Comparison of ENCODE assay signal across 8 mouse cellular contexts in genomic region chr17:35166352-35167035, GRCm38 (mm10). TPM values are rescaled to one million over a fixed set of nuclear protein-coding genes. Genes with fewer than 3 reads are reported as not detected.
DNase-seq lines count a peak whose midpoint lies in the region; TF ChIP-seq lines count a peak whose summit lies in the region.

No protein-coding gene starts in this region.

- H3K36me3 ChIP-seq in kidney, adult 2 months (ENCODE audit: control insufficient read depth, insufficient read depth, low read length) = no peaks in the 10 kb centered on the region
- H3K36me3 ChIP-seq in liver, adult 2 months (ENCODE audit: control insufficient read depth, insufficient read depth, low read length) = peaks cover 6% of the 10 kb centered on the region

- H3K4me1 ChIP-seq in kidney, adult 2 months (ENCODE audit: control insufficient read depth, insufficient read depth, low read length) = peaks cover 19% of the 10 kb centered on the region
- H3K4me1 ChIP-seq in liver, adult 2 months (ENCODE audit: control insufficient read depth, insufficient read depth, low read length) = peaks cover 5% of the 10 kb centered on the region

- H3K79me2 ChIP-seq in liver, adult 2 months (ENCODE audit: control insufficient read depth, insufficient read depth, low read length) = peaks cover 22% of the 10 kb centered on the region

- no peak overlapping the region for H3K27ac ChIP-seq in kidney, adult 2 months (ENCODE audit: insufficient read depth, low read depth, low read length)
- no peak overlapping the region for H3K27ac ChIP-seq in liver, adult 2 months (replicated peaks; ENCODE audit: insufficient read depth, low read depth, low read length)

- DNase-seq in heart, adult 11 months = peak; percentile 96
- no peak for DNase-seq in heart, postnatal 25 days (ENCODE audit: low spot score)
- peak; percentile 77 for DNase-seq in cerebellum, adult 11-12 months
- DNase-seq in heart, adult 18-20 months = peak; percentile 66 to 73
- peak; percentile 87 for DNase-seq in kidney, adult 2 months
- DNase-seq in liver, adult 2 months (ENCODE audit: extremely low read depth, low read depth, low spot score) = peak; percentile 64
- peak; percentile 67 to 79 for DNase-seq in natural killer cell, adult 2 months (ENCODE audit: low spot score in 2 of 2)
- peak; percentile 63 to 64 for DNase-seq in thymus, postnatal 36 days

- TF ChIP-seq CTCF in kidney, adult 2 months (conservative IDR thresholded peaks at IDR 0.05; ENCODE audit: insufficient read depth, insufficient read length, low read depth, low read length) = peak; percentile 64
- TF ChIP-seq CTCF in liver, adult 2 months (IDR thresholded peaks at IDR 0.05; ENCODE audit: low read depth, low read length) = peak; percentile 50; the same call in 1 of the 2 replicates

- TF ChIP-seq POLR2A in kidney, adult 2 months (IDR thresholded peaks at IDR 0.05; ENCODE audit: low read depth, low read length) = no peak
- TF ChIP-seq POLR2A in liver, adult 2 months (IDR thresholded peaks at IDR 0.05; ENCODE audit: extremely low read depth, insufficient read depth, low read length) = no peak

- H3K4me3 ChIP-seq in kidney, adult 2 months (ENCODE audit: insufficient read depth, low read depth, low read length) = no peak overlapping the region
- H3K4me3 ChIP-seq in liver, adult 2 months (ENCODE audit: insufficient read depth, low read depth, low read length) = no peak overlapping the region

- no peaks in the 10 kb centered on the region for H3K27me3 ChIP-seq in kidney, adult 2 months (replicated peaks; ENCODE audit: control insufficient read depth, insufficient read depth, low read length)
- H3K27me3 ChIP-seq in liver, adult 2 months (ENCODE audit: control insufficient read depth, insufficient read depth, low read length) = no peaks in the 10 kb centered on the region

- WGBS in kidney, adult 2 months = 61% methylated on average over 8 of the region's 8 CpGs
- WGBS in liver, adult 2 months = 77% methylated on average over 8 of the region's 8 CpGs

- no peak overlapping the region for H3K9ac ChIP-seq in liver, adult 2 months (ENCODE audit: low read depth, low read length)

- intact Hi-C loops in heart, postnatal 25 days (cut with DNase I) = loop anchor here (10.0 kb wide), 1 partner anchor 962 kb away; the partner anchor contains the start of gene Tap2

RNA-seq across cellular contexts. Expression of gene Prrc2a, which starts 1.8 kb away (rescaled TPM):
- total RNA-seq in heart, postnatal 25 days (2021) = 100 to 1,000 TPM; 135 to 143 TPM
- total RNA-seq in heart, adult 18-20 months (2021) = 100 to 1,000 TPM; 125 to 144 TPM
- 237 and 272 TPM in 2 replicates for polyA plus RNA-seq in kidney, adult 2 months (2012; rRNA removed)
- 12.4 and 23.2 TPM in 2 replicates for total RNA-seq in liver, adult 2 months (2014; rRNA removed)
- polyA plus RNA-seq in liver, adult 2 months (2012; rRNA removed) = 103 and 144 TPM in 2 replicates

RNA-seq across cellular contexts. Expression of gene Aif1, which starts 9.4 kb away (rescaled TPM):
- 1 to 10 TPM; 2.3 to 3.5 TPM for total RNA-seq in heart, postnatal 25 days (2021)
- 1 to 10 TPM; 3.7 to 4.8 TPM for total RNA-seq in heart, adult 18-20 months (2021)
- polyA plus RNA-seq in kidney, adult 2 months (2012; rRNA removed) = 0.65 and 2.6 TPM in 2 replicates
- total RNA-seq in liver, adult 2 months (2014; rRNA removed) = 8.6 and 13.3 TPM in 2 replicates
- 1.6 and 2.5 TPM in 2 replicates for polyA plus RNA-seq in liver, adult 2 months (2012; rRNA removed)

RNA-seq across cellular contexts. Expression of gene Lst1, which starts 21.7 kb away (rescaled TPM):
- 1 to 10 TPM; 2.7 to 5.3 TPM for total RNA-seq in heart, postnatal 25 days (2021)
- 1 to 10 TPM; 2.0 to 3.3 TPM for total RNA-seq in heart, adult 18-20 months (2021)
- 9.4 and 17.7 TPM in 2 replicates for polyA plus RNA-seq in kidney, adult 2 months (2012; rRNA removed)
- 10.2 and 13.0 TPM in 2 replicates for total RNA-seq in liver, adult 2 months (2014; rRNA removed)
- polyA plus RNA-seq in liver, adult 2 months (2012; rRNA removed) = 5.9 and 11.8 TPM in 2 replicates

RNA-seq across cellular contexts. Expression of gene Ltb, which starts 27.7 kb away (rescaled TPM):
- 1 to 10 TPM; 1.4 to 1.8 TPM for total RNA-seq in heart, postnatal 25 days (2021)
- total RNA-seq in heart, adult 18-20 months (2021) = 10 to 100 TPM in 1 of 2 experiments, 1 to 10 TPM in 1; 1.5 to 12.1 TPM
- polyA plus RNA-seq in kidney, adult 2 months (2012; rRNA removed) = 2.5 and 20.9 TPM in 2 replicates
- 1.8 and 3.0 TPM in 2 replicates for total RNA-seq in liver, adult 2 months (2014; rRNA removed)
- polyA plus RNA-seq in liver, adult 2 months (2012; rRNA removed) = 2.6 and 4.7 TPM in 2 replicates

RNA-seq across cellular contexts. Expression of gene Bag6, which starts 31.5 kb away (rescaled TPM):
- total RNA-seq in heart, postnatal 25 days (2021) = 100 to 1,000 TPM; 222 to 232 TPM
- total RNA-seq in heart, adult 18-20 months (2021) = 100 to 1,000 TPM; 242 to 244 TPM
- polyA plus RNA-seq in kidney, adult 2 months (2012; rRNA removed) = 145 and 160 TPM in 2 replicates
- 28.1 and 40.9 TPM in 2 replicates for total RNA-seq in liver, adult 2 months (2014; rRNA removed)
- 88.4 and 119 TPM in 2 replicates for polyA plus RNA-seq in liver, adult 2 months (2012; rRNA removed)
